Mouse (Mus musculus): ENCODE measurements around the gene Ddx19b. TPM values are rescaled to one million over a fixed set of nuclear protein-coding genes. Genes with fewer than 3 reads are reported as not detected.

The Ddx19b gene
- polyA plus RNA-seq, 1 experiment from 2014 or later: 3.8 TPM

- Histone ChIP-seq H3K9ac (ENCODE audit: low read depth, low read length) (no peak overlapping the region), H3K27me3 (ENCODE audit: control insufficient read depth, insufficient read depth, low read length) (no peaks in the 10 kb centered on the region), H3K4me3 (ENCODE audit: low read depth, low read length) (no peak overlapping the region), H3K27ac (ENCODE audit: low read depth, low read length) (no peak overlapping the region), H3K4me1 (ENCODE audit: control insufficient read depth, insufficient read depth, low read length) (peaks cover 3% of the 10 kb centered on the region; the same call in 1 of the 2 replicates), H3K36me3 (ENCODE audit: control insufficient read depth, insufficient read depth, low read length) (peaks cover 10% of the 10 kb centered on the region; the same call in 1 of the 2 replicates), H3K9me3 (replicated peaks; ENCODE audit: control insufficient read depth, low read length) (no peaks in the 10 kb centered on the region), H3K4me2 (no peak overlapping the region)
- ATAC-seq (replicated peaks; ENCODE audit: insufficient number of reproducible peaks, low FRiP score, low TSS enrichment): no peak
- 73% methylated on average over 8 of the region's 8 CpGs for WGBS (ENCODE audit: insufficient replicate concordance)
These were observed 76.8 kb downstream of the Ddx19b start for GRCm38 (mm10) chr8:110954776-110955175.

Small RNAs within 50 kb of the gene (microRNA-seq; reads per million reads assigned to microRNA genes)
- gene Gm24103 (ENCODE audit: borderline number of aligned reads) (not detected), gene Mir3473d (ENCODE audit: borderline number of aligned reads) (0.68 reads per million, percentile 4 among the genes with 10 or more reads in this experiment)

Other genes starting within 250 kb of the Ddx19b start
- gene Il34, start 225.8 kb downstream of the Ddx19b start, polyA plus RNA-seq (2014; fragmentation: Nextera tagmentation; extraction: Ambion mirVana): 0.36 TPM in 1 of 2 replicates, not detected in the other
- 62.8 and 64.2 TPM in 2 replicates for gene Cog4, start 185.2 kb downstream of the Ddx19b start, polyA plus RNA-seq (2014; fragmentation: Nextera tagmentation; extraction: Ambion mirVana)
- 92.8 and 112 TPM in 2 replicates for gene Sf3b3, start 185.0 kb downstream of the Ddx19b start, polyA plus RNA-seq (2014; fragmentation: Nextera tagmentation; extraction: Ambion mirVana)
- gene Fuk, start 129.3 kb downstream of the Ddx19b start, polyA plus RNA-seq (2014; fragmentation: Nextera tagmentation; extraction: Ambion mirVana): 5.1 and 5.7 TPM in 2 replicates
- 11.9 TPM in 2 replicates for gene St3gal2, start 111.8 kb downstream of the Ddx19b start, polyA plus RNA-seq (2014; fragmentation: Nextera tagmentation; extraction: Ambion mirVana)
- 23.4 and 27.2 TPM in 2 replicates for gene Ddx19a, start 34.0 kb downstream of the Ddx19b start, polyA plus RNA-seq (2014; fragmentation: Nextera tagmentation; extraction: Ambion mirVana)
- gene Aars, start 1.4 kb upstream of the Ddx19b start, polyA plus RNA-seq (2014; fragmentation: Nextera tagmentation; extraction: Ambion mirVana): 40.9 and 47.3 TPM in 2 replicates
- 11.3 and 18.4 TPM in 2 replicates for gene Exosc6, start 24.6 kb upstream of the Ddx19b start, polyA plus RNA-seq (2014; fragmentation: Nextera tagmentation; extraction: Ambion mirVana)
- gene Clec18a, start 60.7 kb upstream of the Ddx19b start, polyA plus RNA-seq (2014; fragmentation: Nextera tagmentation; extraction: Ambion mirVana): not detected in 2 replicates
- 6.3 and 8.2 TPM in 2 replicates for gene Pdpr, start 62.9 kb upstream of the Ddx19b start, polyA plus RNA-seq (2014; fragmentation: Nextera tagmentation; extraction: Ambion mirVana)
- gene Glg1, start 227.5 kb upstream of the Ddx19b start, polyA plus RNA-seq (2014; fragmentation: Nextera tagmentation; extraction: Ambion mirVana): 61.3 and 74.9 TPM in 2 replicates

Measured in heart, embryonic 11.5 days (tissue).